Mouse (Mus musculus) forebrain, embryonic 16.5 days (tissue): ENCODE results near the gene Phlpp2. TPM values are rescaled to one million over a fixed set of nuclear protein-coding genes. Genes with fewer than 3 reads are reported as not detected.
A peak's percentile ranks its signal among the peaks of the same experiment; 100 is the strongest.

Source experiments
- ATAC-seq: fragments of 200-750 bp; cut with Nextera tagmentation; 2 replicates; pipeline ENCODE4 v1.8.0; 2017; ENCODE audit warnings: mild to moderate bottlenecking, moderate library complexity
- H3K27ac ChIP-seq: fragments of 300-500 bp; sonication (generic); 2 replicates; pipeline ENCODE4 v1.5.1; 2014; ENCODE audit warnings: low read length, control low read depth
- H3K27me3 ChIP-seq: fragments of 300-500 bp; sonication (generic); replicated peaks from 2 replicates; pipeline ENCODE4 v1.6.1; 2014; ENCODE audit warnings: low read length; ENCODE audit not compliant: control insufficient read depth, insufficient read depth
- H3K36me3 ChIP-seq: fragments of 300-500 bp; sonication (generic); 2 replicates; pipeline ENCODE4 v1.6.1; 2014; ENCODE audit not compliant: control insufficient read depth, insufficient read depth
- H3K4me1 ChIP-seq: fragments of 300-500 bp; sonication (generic); replicated peaks from 2 replicates; pipeline ENCODE4 v1.6.1; 2014; ENCODE audit warnings: low read length; ENCODE audit not compliant: control insufficient read depth, insufficient read depth
- H3K4me2 ChIP-seq: fragments of 300-500 bp; sonication (generic); 2 replicates; pipeline ENCODE4 v1.6.1; 2014; ENCODE audit warnings: mild to moderate bottlenecking, low read length, control low read depth
- H3K4me3 ChIP-seq: fragments of 300-500 bp; sonication (generic); replicated peaks from 2 replicates; pipeline ENCODE4 v1.5.1; 2014; ENCODE audit warnings: mild to moderate bottlenecking, low read length, control low read depth
- H3K9ac ChIP-seq: fragments of 300-500 bp; sonication (generic); replicated peaks from 2 replicates; pipeline ENCODE4 v1.6.1; 2014; ENCODE audit warnings: low read depth, low read length, control low read depth
- H3K9me3 ChIP-seq: fragments of 300-500 bp; sonication (generic); 2 replicates; pipeline ENCODE4 v1.6.1; 2016; ENCODE audit warnings: low read length; ENCODE audit not compliant: control insufficient read depth
- WGBS: fragments of 180-500 bp; shearing (Covaris S2); extraction: QIAGEN DNeasy Blood & Tissue Kit; methylation state at CpG from one replicate; pipeline ENCODE4 v1.1.7; 2014; 5-methylcytosine and 5-hydroxymethylcytosine counted together
- polyA plus RNA-seq: library from polyadenylated mRNA; unstranded; fragments of >200 nt; fragmentation: Nextera tagmentation; extraction: Ambion mirVana; gene quantifications from 2 replicates; pipeline ENCODE4 v1.2.1, GENCODE M21; 2015

The Phlpp2 gene
- polyA plus RNA-seq, 1 experiment from 2014 or later: 4.0 TPM

DNA sequence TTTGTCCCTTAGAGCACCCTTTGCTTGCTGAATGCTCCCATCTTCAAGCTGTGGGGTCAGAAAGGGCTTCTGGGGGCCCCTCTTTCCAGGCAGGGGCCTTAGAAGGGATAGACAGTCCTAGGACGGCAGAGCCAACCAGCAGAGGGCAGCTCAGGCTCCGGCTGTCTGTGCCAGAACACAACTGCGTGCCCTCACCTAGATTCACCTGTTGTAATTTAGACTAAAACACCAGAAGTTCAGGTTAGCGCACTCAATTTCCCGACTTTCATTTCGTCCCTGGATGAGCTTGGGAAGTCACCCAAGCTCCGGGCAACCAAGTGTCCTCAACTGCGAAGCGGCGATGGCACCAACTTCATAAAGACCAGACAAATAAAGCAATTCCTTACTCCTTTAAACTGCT, 100.5 kb downstream of the Phlpp2 start:
- no peak overlapping the region for H3K4me2 ChIP-seq
- no peaks in the 10 kb centered on the region for H3K36me3 ChIP-seq
- H3K27me3 ChIP-seq: peaks cover 5% of the 10 kb centered on the region; the same call in 1 of the 2 replicates
- no peak overlapping the region for H3K9ac ChIP-seq
- no peak for ATAC-seq
- WGBS: 50% methylated on average over 10 of the region's 10 CpGs
- no peak overlapping the region for H3K27ac ChIP-seq
- no peak overlapping the region for H3K4me3 ChIP-seq
- H3K4me1 ChIP-seq: no peaks in the 10 kb centered on the region
- no peaks in the 10 kb centered on the region for H3K9me3 ChIP-seq

DNA sequence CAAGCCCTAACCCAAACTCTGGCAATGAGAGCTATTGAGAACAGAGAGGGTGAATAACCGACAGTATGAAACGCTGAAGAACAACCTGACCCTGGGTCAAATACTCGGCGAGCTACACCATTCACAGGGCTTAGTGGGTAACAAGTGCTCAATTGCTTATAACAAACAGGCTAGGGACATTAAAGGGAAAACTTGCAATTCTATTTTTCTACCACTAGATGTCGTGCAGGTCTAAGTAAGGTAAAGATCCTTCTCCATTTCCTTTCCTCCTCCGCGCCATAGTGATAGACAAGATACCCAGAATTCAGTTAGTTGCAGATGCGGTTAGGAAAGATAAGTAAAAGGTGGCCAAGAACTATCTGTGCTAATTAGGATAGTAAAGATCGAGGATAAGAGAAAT, 102.0 kb downstream of the Phlpp2 start:
- Histone ChIP-seq H3K4me2 (no peak overlapping the region), H3K36me3 (no peaks in the 10 kb centered on the region), H3K9me3 (peaks cover under 1% of the 10 kb centered on the region; the same call in 1 of the 2 replicates), H3K4me1 (no peaks in the 10 kb centered on the region), H3K9ac (no peak overlapping the region), H3K27ac (no peak overlapping the region), H3K27me3 (peaks cover 5% of the 10 kb centered on the region; the same call in 1 of the 2 replicates), H3K4me3 (no peak overlapping the region)
- no peak for ATAC-seq
- 11% methylated on average over 9 of the region's 9 CpGs for WGBS

DNA sequence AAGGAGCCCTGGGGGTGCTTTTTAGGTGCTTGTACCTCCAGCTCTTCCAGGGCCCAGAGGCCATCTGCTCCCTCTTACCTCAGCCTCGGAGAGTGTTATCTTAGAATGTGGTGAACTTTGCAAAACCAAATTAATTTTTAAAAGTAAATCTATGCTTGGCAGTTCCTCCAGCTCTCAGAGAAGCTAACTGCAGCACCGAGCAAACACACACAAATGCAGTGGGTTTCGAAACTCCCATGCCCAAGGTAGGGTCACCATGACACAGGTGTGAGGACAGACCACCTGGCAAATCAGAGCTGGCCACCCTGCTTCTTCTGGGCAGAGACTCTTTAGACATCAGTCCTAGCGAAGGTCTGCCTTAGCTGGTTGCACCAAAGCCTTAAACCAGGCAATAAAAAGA, 104.6 kb downstream of the Phlpp2 start:
- H3K27ac ChIP-seq: no peak overlapping the region
- no peaks in the 10 kb centered on the region for H3K36me3 ChIP-seq
- 90% methylated on average over 4 of the region's 4 CpGs for WGBS
- H3K9ac ChIP-seq: no peak overlapping the region
- ATAC-seq: no peak
- no peak overlapping the region for H3K4me2 ChIP-seq
- peaks cover 5% of the 10 kb centered on the region; the same call in 1 of the 2 replicates for H3K27me3 ChIP-seq
- H3K9me3 ChIP-seq: peaks cover 4% of the 10 kb centered on the region; the same call in 1 of the 2 replicates
- H3K4me1 ChIP-seq: no peaks in the 10 kb centered on the region
- H3K4me3 ChIP-seq: no peak overlapping the region

DNA sequence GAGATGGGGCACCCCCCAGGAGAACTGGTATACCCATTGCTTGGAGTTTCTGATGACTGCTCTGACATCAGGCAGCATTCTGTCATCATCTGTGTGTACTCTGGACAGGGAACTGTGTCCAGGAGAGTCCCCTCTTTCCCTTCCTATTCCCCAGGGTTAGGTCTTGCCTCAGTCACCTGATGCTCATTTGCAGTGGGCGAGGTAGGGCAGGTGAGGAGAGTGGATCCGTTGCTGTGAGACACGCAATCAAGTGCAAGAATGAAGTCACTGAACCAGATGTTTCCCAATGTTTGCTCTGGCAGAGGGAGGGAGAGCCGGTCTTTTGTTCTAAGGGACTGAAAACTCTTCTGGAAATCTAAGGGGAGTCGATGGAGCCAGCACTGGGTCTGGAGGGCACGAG, 111.0 kb downstream of the Phlpp2 start:
- H3K9ac ChIP-seq: no peak overlapping the region
- peaks cover 9% of the 10 kb centered on the region for H3K4me1 ChIP-seq
- WGBS: 73% methylated on average over 6 of the region's 6 CpGs
- no peak overlapping the region for H3K27ac ChIP-seq
- no peaks in the 10 kb centered on the region for H3K36me3 ChIP-seq
- H3K27me3 ChIP-seq: no peaks in the 10 kb centered on the region
- ATAC-seq: no peak
- no peak overlapping the region for H3K4me2 ChIP-seq
- H3K9me3 ChIP-seq: peaks cover 4% of the 10 kb centered on the region; the same call in 1 of the 2 replicates
- H3K4me3 ChIP-seq: no peak overlapping the region

DNA sequence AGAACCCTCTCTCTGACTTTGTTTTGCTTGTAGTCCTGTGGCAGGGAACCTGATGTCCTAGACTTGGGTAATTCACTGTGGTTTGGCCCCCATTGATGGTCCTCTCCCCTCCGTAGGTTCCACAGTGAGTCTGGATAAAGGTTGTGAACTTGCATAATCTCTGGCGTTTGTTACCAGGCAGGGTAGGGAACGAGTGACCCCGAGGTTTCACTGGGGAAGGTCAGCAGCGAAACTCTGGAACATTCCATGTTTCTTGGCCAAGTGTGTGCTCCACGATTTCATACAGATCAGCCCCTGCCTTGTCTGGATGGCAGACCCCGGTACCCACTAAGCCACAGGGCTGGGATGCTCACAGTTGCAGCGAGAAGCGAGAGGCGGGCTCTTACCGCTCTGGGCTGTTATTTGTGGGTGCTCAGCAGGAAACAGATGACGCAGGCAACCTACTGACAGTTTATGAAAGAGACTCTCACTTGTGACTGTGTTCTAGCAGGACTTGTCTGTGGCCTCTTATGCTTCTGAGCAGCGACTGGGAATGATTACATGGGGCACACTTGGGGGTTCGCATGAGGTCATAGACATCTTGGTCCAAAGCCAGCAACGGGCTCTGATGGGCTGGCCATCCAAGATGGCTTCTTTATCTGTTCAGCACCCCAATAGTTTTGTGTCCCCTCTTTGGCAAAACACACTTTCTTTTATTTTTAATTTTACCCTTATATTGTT, 114.2 kb downstream of the Phlpp2 start:
- 68% methylated on average over 15 of the region's 15 CpGs for WGBS

DNA sequence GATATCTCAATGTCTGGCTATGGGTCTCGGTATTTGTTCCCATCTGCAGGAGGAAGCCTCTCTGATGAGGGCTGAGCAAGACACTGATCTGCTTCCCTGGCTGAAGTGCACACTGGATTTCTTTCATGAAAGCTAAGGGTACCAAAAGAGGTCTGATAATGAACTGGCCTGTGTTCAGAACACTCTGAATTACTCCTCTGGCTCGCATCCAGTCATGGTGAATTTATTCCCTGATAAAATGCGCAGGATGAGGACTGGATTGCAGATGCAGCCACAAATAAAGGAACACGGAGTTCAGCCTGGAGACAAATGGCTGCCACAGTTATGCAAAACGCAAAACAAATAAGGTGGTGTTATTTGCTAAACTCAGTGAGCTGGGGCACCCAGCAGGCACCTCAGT, 115.6 kb downstream of the Phlpp2 start:
- ATAC-seq: peak; percentile 20; the same call in 1 of the 2 replicates
- Histone ChIP-seq H3K27ac (peak overlapping the region; percentile 27; the same call in 1 of the 2 replicates), H3K4me2 (no peak overlapping the region), H3K4me3 (no peak overlapping the region), H3K9ac (0 out of 2 replicates have a peak overlapping the region, but pooled peaks have one; percentile 17), H3K27me3 (no peaks in the 10 kb centered on the region), H3K36me3 (no peaks in the 10 kb centered on the region), H3K9me3 (no peaks in the 10 kb centered on the region), H3K4me1 (peaks cover 9% of the 10 kb centered on the region)
- 16% methylated on average over 5 of the region's 5 CpGs for WGBS

More for the DNA sequence above, 114.2 kb downstream of the Phlpp2 start:
- no peak for ATAC-seq
- Histone ChIP-seq H3K9me3 (no peaks in the 10 kb centered on the region), H3K4me2 (no peak overlapping the region), H3K27ac (no peak overlapping the region), H3K9ac (no peak overlapping the region), H3K36me3 (no peaks in the 10 kb centered on the region), H3K4me3 (no peak overlapping the region), H3K4me1 (peaks cover 9% of the 10 kb centered on the region), H3K27me3 (no peaks in the 10 kb centered on the region)

DNA sequence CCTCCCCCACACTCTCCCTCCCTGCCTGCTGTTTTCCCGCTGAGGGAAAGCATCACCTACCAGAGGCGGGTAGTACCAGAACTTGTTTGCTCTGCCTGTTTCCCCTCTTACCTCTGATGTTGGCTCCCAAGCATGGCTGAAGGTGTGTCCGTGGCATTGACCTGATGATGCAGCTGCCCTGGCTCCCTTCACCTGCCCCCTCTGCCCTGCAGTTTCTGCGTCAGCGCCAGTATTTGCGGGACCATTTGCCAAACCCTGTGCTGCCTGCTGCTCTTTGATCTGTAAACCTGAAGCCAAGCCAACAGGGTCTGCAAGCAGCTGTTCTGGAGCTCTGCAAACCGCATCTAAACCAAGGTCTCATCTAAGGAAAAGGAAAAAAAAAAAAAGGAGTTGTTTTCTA, 118.0 kb downstream of the Phlpp2 start:
- 69% methylated on average over 7 of the region's 7 CpGs for WGBS
- H3K27ac ChIP-seq: no peak overlapping the region
- H3K36me3 ChIP-seq: no peaks in the 10 kb centered on the region
- no peaks in the 10 kb centered on the region for H3K9me3 ChIP-seq
- ATAC-seq: no peak
- H3K4me2 ChIP-seq: no peak overlapping the region
- H3K27me3 ChIP-seq: no peaks in the 10 kb centered on the region
- peaks cover 9% of the 10 kb centered on the region for H3K4me1 ChIP-seq
- H3K9ac ChIP-seq: no peak overlapping the region
- no peak overlapping the region for H3K4me3 ChIP-seq

DNA sequence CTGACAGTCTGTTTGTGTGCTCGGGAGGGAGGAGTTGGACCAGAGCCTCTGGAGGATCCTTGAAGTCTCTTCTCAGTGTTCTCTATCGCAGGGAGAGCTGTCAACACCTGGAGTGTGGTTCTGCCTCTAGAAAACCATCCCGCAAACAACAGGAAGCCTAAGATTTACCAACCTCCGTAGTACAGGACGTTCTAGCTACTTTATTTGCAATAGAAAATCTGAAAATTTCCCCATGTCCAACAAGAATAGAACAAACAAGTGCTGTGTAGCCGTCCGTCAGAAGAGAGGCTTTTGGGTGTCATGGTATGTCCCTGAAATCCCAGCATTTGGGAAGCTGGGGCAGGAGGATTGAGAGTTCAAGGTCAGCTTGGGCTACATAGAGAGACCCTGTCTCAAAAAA, 119.4 kb downstream of the Phlpp2 start:
- 77% methylated on average over 7 of the region's 7 CpGs for WGBS
- Histone ChIP-seq H3K27me3 (no peaks in the 10 kb centered on the region), H3K9ac (no peak overlapping the region), H3K4me2 (no peak overlapping the region), H3K36me3 (no peaks in the 10 kb centered on the region), H3K4me3 (no peak overlapping the region), H3K27ac (no peak overlapping the region), H3K4me1 (peaks cover 9% of the 10 kb centered on the region), H3K9me3 (no peaks in the 10 kb centered on the region)
- no peak for ATAC-seq

DNA sequence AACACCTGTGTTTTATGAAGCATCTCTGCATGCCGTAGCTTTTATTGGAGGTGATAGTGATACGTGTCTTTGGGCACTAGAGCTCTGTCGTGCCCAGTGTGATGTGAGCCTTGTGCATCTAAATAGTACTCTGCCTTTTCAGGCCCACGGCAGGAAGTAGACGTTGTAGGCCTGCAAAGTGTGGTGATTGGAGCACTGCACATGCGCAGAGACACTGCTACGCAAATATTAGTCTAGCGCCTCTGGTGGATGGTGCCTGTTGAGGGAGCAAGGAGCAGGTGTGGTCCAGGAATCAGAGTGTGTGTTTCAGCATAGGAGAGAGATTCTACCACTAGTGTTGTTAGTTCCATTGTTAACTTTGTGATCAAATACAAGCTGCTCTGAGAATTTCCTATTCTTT, 120.8 kb downstream of the Phlpp2 start:
- Histone ChIP-seq H3K4me2 (no peak overlapping the region), H3K9ac (no peak overlapping the region), H3K4me3 (no peak overlapping the region), H3K27ac (no peak overlapping the region), H3K4me1 (peaks cover 2% of the 10 kb centered on the region), H3K27me3 (no peaks in the 10 kb centered on the region; the same call in 1 of the 2 replicates), H3K36me3 (no peaks in the 10 kb centered on the region), H3K9me3 (no peaks in the 10 kb centered on the region)
- WGBS: 93% methylated on average over 8 of the region's 8 CpGs
- no peak for ATAC-seq
